Mouse (Mus musculus) forebrain, embryonic 12.5 days (tissue): Measurements from ENCODE around the gene Inpp5b. TPM values are rescaled to one million over a fixed set of nuclear protein-coding genes. Genes with fewer than 3 reads are reported as not detected.

Source experiments
- ATAC-seq: fragments of 200-750 bp; cut with Nextera tagmentation; 2 replicates; pipeline ENCODE4 v1.8.0; 2017; ENCODE audit warnings: moderate TSS enrichment; ENCODE audit not compliant: low FRiP score
- H3K27ac ChIP-seq: fragments of 300-500 bp; sonication (generic); 2 replicates; pipeline ENCODE4 v1.5.1; 2016; ENCODE audit warnings: mild to moderate bottlenecking
- H3K27me3 ChIP-seq: fragments of 300-500 bp; sonication (generic); 2 replicates; pipeline ENCODE4 v1.6.1; 2016; ENCODE audit warnings: mild to moderate bottlenecking
- H3K36me3 ChIP-seq: fragments of 300-500 bp; sonication (generic); replicated peaks from 2 replicates; pipeline ENCODE4 v1.6.1; 2016; ENCODE audit warnings: mild to moderate bottlenecking
- H3K4me1 ChIP-seq: fragments of 300-500 bp; sonication (generic); 2 replicates; pipeline ENCODE4 v1.6.1; 2016
- H3K4me2 ChIP-seq: fragments of 300-500 bp; sonication (generic); 2 replicates; pipeline ENCODE4 v1.6.1; 2016; ENCODE audit warnings: mild to moderate bottlenecking, moderate library complexity
- H3K4me3 ChIP-seq: fragments of 300-500 bp; sonication (generic); replicated peaks from 2 replicates; pipeline ENCODE4 v1.5.1; 2016; ENCODE audit warnings: mild to moderate bottlenecking
- H3K9ac ChIP-seq: fragments of 300-500 bp; sonication (generic); 2 replicates; pipeline ENCODE4 v1.6.1; 2016; ENCODE audit warnings: mild to moderate bottlenecking
- H3K9me3 ChIP-seq: fragments of 300-500 bp; sonication (generic); 2 replicates; pipeline ENCODE4 v1.6.1; 2016
- WGBS: fragments of 180-500 bp; shearing (Covaris S2); methylation state at CpG from one replicate; pipeline ENCODE4 v1.1.7; 2016; 5-methylcytosine and 5-hydroxymethylcytosine counted together
- polyA plus RNA-seq: library from polyadenylated mRNA; unstranded; fragments of >200 nt; fragmentation: Nextera tagmentation; extraction: Ambion mirVana; gene quantifications from 2 replicates; pipeline ENCODE4 v1.2.1, GENCODE M21; 2016

The Inpp5b gene
- polyA plus RNA-seq, 1 experiment from 2014 or later = 23.8 TPM

GRCm38 (mm10) chr4:124752281-124753199 is 10.9 kb downstream of the Inpp5b start:
- no peak for ATAC-seq
- no peaks in the 10 kb centered on the region for H3K9me3 ChIP-seq
- H3K36me3 ChIP-seq = no peaks in the 10 kb centered on the region
- H3K4me3 ChIP-seq = peak overlapping the region; percentile 82
- WGBS = 18% methylated on average over 15 of the region's 15 CpGs
- H3K27me3 ChIP-seq = peaks cover 10% of the 10 kb centered on the region
- peak overlapping the region; percentile 97 for H3K4me2 ChIP-seq
- no peak overlapping the region for H3K27ac ChIP-seq
- peak overlapping the region; percentile 76 for H3K9ac ChIP-seq
- H3K4me1 ChIP-seq = peaks cover 18% of the 10 kb centered on the region

GRCm38 (mm10) chr4:124755526-124755925 is 13.9 kb downstream of the Inpp5b start:
- no peak for ATAC-seq
- no peak overlapping the region for H3K9ac ChIP-seq
- H3K27me3 ChIP-seq = peaks cover 2% of the 10 kb centered on the region
- H3K36me3 ChIP-seq = peaks cover 7% of the 10 kb centered on the region; the same call in 1 of the 2 replicates
- H3K27ac ChIP-seq = no peak overlapping the region
- no peaks in the 10 kb centered on the region for H3K9me3 ChIP-seq
- H3K4me3 ChIP-seq = no peak overlapping the region
- no peak overlapping the region for H3K4me2 ChIP-seq
- H3K4me1 ChIP-seq = peaks cover 16% of the 10 kb centered on the region
- 86% methylated on average over 7 of the region's 7 CpGs for WGBS

DNA sequence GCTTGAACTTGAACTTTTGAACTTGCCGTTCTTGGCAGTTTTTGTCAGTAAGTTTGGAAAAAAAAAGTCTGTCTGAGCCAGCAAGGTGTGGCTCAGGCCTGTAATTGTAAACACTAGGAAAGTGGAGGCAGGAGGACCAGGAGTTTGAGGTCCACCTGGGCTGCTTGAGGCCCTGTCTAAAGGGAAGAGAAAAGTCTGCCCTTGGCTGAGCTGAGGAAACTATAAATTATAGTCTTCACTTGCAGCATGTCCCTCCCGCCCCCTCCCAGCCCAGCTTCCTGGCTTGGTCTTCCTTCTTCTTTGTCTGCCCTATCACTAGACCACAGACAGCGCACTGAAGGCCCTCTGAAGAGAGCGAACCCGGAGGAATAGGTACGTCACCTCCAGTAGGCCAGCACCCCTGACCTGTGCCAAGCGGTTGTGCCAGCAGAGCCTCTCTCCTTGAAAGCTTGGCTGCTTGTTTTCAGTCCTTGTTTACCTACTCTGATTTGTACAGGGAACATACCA is 17.7 kb downstream of the Inpp5b start:
- H3K9ac ChIP-seq = no peak overlapping the region
- WGBS = 95% methylated on average over 7 of the region's 7 CpGs
- no peak overlapping the region for H3K4me3 ChIP-seq
- H3K27ac ChIP-seq = no peak overlapping the region
- H3K4me1 ChIP-seq = no peaks in the 10 kb centered on the region
- H3K9me3 ChIP-seq = no peaks in the 10 kb centered on the region
- no peak for ATAC-seq
- H3K27me3 ChIP-seq = no peaks in the 10 kb centered on the region
- H3K36me3 ChIP-seq = peaks cover 7% of the 10 kb centered on the region; the same call in 1 of the 2 replicates
- H3K4me2 ChIP-seq = no peak overlapping the region

GRCm38 (mm10) chr4:124761201-124761600 is 19.6 kb downstream of the Inpp5b start:
- no peak overlapping the region for H3K27ac ChIP-seq
- H3K9me3 ChIP-seq = no peaks in the 10 kb centered on the region
- H3K4me3 ChIP-seq = no peak overlapping the region
- H3K4me2 ChIP-seq = no peak overlapping the region
- no peak for ATAC-seq
- H3K4me1 ChIP-seq = no peaks in the 10 kb centered on the region
- no peak overlapping the region for H3K9ac ChIP-seq
- peaks cover 7% of the 10 kb centered on the region; the same call in 1 of the 2 replicates for H3K36me3 ChIP-seq
- WGBS = 63% methylated on average over 1 of the region's 1 CpGs
- H3K27me3 ChIP-seq = no peaks in the 10 kb centered on the region

DNA sequence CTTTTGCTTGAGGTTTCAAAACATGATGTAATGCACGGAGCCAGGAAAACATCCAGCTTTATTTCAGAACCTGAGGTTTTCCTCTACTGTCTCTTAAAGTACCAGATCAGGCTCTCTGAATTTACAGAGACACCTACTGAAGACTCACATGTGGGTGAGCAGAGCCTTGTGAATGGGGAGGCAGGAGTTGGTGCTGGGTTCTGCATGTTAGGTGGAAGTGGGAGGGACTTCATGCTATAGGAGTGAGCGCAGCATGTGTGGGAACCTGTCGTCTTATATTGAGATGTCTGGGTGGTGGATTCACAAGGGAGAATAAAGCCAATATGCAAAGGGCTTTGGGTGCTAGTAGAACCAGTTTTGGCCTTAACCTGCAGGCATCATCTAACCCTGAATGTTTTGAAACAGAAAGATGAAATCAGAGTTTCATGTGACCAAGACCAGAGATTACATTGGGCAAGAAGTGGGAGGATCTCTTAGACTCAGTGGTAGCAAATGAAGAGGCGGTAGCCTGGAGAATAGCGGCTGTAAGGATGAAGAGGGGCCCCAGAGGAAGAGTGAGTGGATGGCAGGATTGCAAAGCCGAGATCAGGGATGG is 21.3 kb downstream of the Inpp5b start:
- Histone ChIP-seq H3K4me2 (no peak overlapping the region), H3K9me3 (no peaks in the 10 kb centered on the region), H3K27ac (no peak overlapping the region), H3K4me3 (no peak overlapping the region), H3K27me3 (no peaks in the 10 kb centered on the region), H3K9ac (no peak overlapping the region), H3K4me1 (no peaks in the 10 kb centered on the region), H3K36me3 (peaks cover 7% of the 10 kb centered on the region; the same call in 1 of the 2 replicates)
- 93% methylated on average over 6 of the region's 6 CpGs for WGBS
- ATAC-seq = no peak

GRCm38 (mm10) chr4:124765802-124766565 is 24.3 kb downstream of the Inpp5b start:
- Histone ChIP-seq H3K4me2 (no peak overlapping the region), H3K9me3 (no peaks in the 10 kb centered on the region), H3K9ac (no peak overlapping the region), H3K27me3 (no peaks in the 10 kb centered on the region), H3K4me1 (no peaks in the 10 kb centered on the region), H3K36me3 (no peaks in the 10 kb centered on the region), H3K27ac (no peak overlapping the region), H3K4me3 (no peak overlapping the region)
- 92% methylated on average over 23 of the region's 23 CpGs for WGBS
- ATAC-seq = no peak

- H3K9me3 ChIP-seq = no peaks in the 10 kb centered on the region
- H3K27me3 ChIP-seq = no peaks in the 10 kb centered on the region
- no peak overlapping the region for H3K4me2 ChIP-seq
- no peak for ATAC-seq
- H3K4me1 ChIP-seq = no peaks in the 10 kb centered on the region
- no peak overlapping the region for H3K4me3 ChIP-seq
- no peak overlapping the region for H3K9ac ChIP-seq
- no peak overlapping the region for H3K27ac ChIP-seq
- no peaks in the 10 kb centered on the region for H3K36me3 ChIP-seq
- WGBS = 96% methylated on average over 2 of the region's 2 CpGs
These were observed 24.9 kb downstream of the Inpp5b start for GRCm38 (mm10) chr4:124766566-124766940.

GRCm38 (mm10) chr4:124768963-124769591 is 27.4 kb downstream of the Inpp5b start:
- no peak for ATAC-seq
- Histone ChIP-seq H3K4me2 (no peak overlapping the region), H3K27me3 (no peaks in the 10 kb centered on the region), H3K36me3 (no peaks in the 10 kb centered on the region), H3K4me1 (no peaks in the 10 kb centered on the region), H3K4me3 (no peak overlapping the region), H3K9me3 (no peaks in the 10 kb centered on the region), H3K9ac (no peak overlapping the region), H3K27ac (no peak overlapping the region)
- WGBS = 89% methylated on average over 13 of the region's 13 CpGs

GRCm38 (mm10) chr4:124770624-124771023 is 29.0 kb downstream of the Inpp5b start:
- no peaks in the 10 kb centered on the region for H3K4me1 ChIP-seq
- no peak overlapping the region for H3K9ac ChIP-seq
- H3K4me3 ChIP-seq = no peak overlapping the region
- WGBS = 79% methylated on average over 5 of the region's 5 CpGs
- no peaks in the 10 kb centered on the region for H3K27me3 ChIP-seq
- no peak overlapping the region for H3K27ac ChIP-seq
- no peak for ATAC-seq
- no peaks in the 10 kb centered on the region for H3K9me3 ChIP-seq
- H3K36me3 ChIP-seq = no peaks in the 10 kb centered on the region
- no peak overlapping the region for H3K4me2 ChIP-seq

DNA sequence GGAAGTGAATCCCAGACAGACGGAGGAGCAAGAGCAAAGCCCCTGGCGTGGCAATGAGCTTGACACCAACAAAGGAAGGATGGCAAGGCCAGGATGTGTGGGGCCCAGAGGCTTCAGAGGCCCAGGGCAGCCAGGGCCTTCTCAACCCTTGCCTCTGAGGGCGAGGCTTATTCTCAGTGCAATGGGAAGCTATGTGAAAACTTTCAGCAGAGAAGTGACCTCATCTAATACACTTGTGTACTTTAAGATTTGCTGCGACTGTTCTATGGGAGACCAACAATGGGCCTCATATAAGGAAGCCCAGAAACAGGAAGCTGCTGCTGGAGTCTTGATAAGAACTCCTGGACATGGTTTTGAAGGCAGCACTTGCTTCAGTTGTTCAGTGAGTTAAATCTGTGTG is 30.5 kb downstream of the Inpp5b start:
- no peak overlapping the region for H3K27ac ChIP-seq

DNA sequence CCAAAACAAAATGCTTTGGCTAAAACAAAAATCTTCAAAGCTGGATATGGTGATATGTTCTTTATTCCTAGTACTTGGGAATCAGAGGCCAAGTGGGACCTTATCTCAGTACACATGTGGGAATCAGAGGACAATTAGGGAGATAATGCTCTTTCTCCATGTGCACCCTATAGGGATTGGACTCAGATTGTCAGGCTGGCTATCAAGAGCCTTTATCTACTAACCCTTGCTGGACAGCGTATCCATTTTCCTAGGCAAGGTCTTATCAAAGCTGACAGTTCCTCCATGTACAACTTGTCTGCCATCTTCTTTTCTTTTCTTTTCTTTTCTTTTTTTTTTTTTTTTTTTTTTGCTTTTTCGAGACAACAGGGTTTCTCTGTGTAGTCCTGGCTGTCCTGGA is 31.8 kb downstream of the Inpp5b start:
- H3K4me2 ChIP-seq = no peak overlapping the region
- H3K9ac ChIP-seq = no peak overlapping the region
- H3K4me1 ChIP-seq = no peaks in the 10 kb centered on the region
- H3K27ac ChIP-seq = no peak overlapping the region
- no peak for ATAC-seq
- WGBS = 86% methylated on average over 2 of the region's 2 CpGs
- H3K36me3 ChIP-seq = no peaks in the 10 kb centered on the region
- no peaks in the 10 kb centered on the region for H3K27me3 ChIP-seq
- no peak overlapping the region for H3K4me3 ChIP-seq
- H3K9me3 ChIP-seq = no peaks in the 10 kb centered on the region

More for the DNA sequence above, 30.5 kb downstream of the Inpp5b start:
- Histone ChIP-seq H3K27me3 (no peaks in the 10 kb centered on the region), H3K4me1 (no peaks in the 10 kb centered on the region), H3K9me3 (no peaks in the 10 kb centered on the region), H3K9ac (no peak overlapping the region), H3K36me3 (no peaks in the 10 kb centered on the region), H3K4me3 (no peak overlapping the region), H3K4me2 (no peak overlapping the region)
- ATAC-seq = no peak
- 72% methylated on average over 4 of the region's 4 CpGs for WGBS

GRCm38 (mm10) chr4:124773995-124774394 is 32.3 kb downstream of the Inpp5b start:
- Histone ChIP-seq H3K4me3 (no peak overlapping the region), H3K4me2 (no peak overlapping the region), H3K4me1 (no peaks in the 10 kb centered on the region), H3K36me3 (peaks cover 4% of the 10 kb centered on the region), H3K27ac (no peak overlapping the region), H3K9ac (no peak overlapping the region), H3K27me3 (no peaks in the 10 kb centered on the region), H3K9me3 (no peaks in the 10 kb centered on the region)
- no peak for ATAC-seq
- WGBS = 94% methylated on average over 6 of the region's 6 CpGs
